Mouse (Mus musculus) heart, embryonic 12.5 days (tissue): ENCODE measurements around the gene Rcor3. TPM values are rescaled to one million over a fixed set of nuclear protein-coding genes. Genes with fewer than 3 reads are reported as not detected.
A peak's percentile ranks its signal among the peaks of the same experiment; 100 is the strongest.

ENCODE experiments used
- ATAC-seq: fragments of 200-750 bp; cut with Nextera tagmentation; 2 replicates; pipeline ENCODE4 v1.8.0; 2017; ENCODE audit warnings: moderate TSS enrichment, moderate library complexity; ENCODE audit not compliant: insufficient number of reproducible peaks, low FRiP score
- H3K27ac ChIP-seq: fragments of 300-500 bp; sonication (generic); 2 replicates; pipeline ENCODE4 v1.5.1; 2016; ENCODE audit warnings: mild to moderate bottlenecking, moderate library complexity; ENCODE audit not compliant: poor library complexity, severe bottlenecking
- H3K27me3 ChIP-seq: fragments of 300-500 bp; sonication (generic); replicated peaks from 2 replicates; pipeline ENCODE4 v1.6.1; 2016; ENCODE audit warnings: mild to moderate bottlenecking, moderate library complexity
- H3K36me3 ChIP-seq: fragments of 300-500 bp; sonication (generic); 2 replicates; pipeline ENCODE4 v1.6.1; 2016; ENCODE audit warnings: mild to moderate bottlenecking, moderate library complexity
- H3K4me1 ChIP-seq: fragments of 300-500 bp; sonication (generic); replicated peaks from 2 replicates; pipeline ENCODE4 v1.6.1; 2016; ENCODE audit warnings: mild to moderate bottlenecking
- H3K4me2 ChIP-seq: fragments of 300-500 bp; sonication (generic); 2 replicates; pipeline ENCODE4 v1.6.1; 2016; ENCODE audit warnings: mild to moderate bottlenecking, moderate library complexity
- H3K4me3 ChIP-seq: fragments of 300-500 bp; sonication (generic); 2 replicates; pipeline ENCODE4 v1.5.1; 2016; ENCODE audit warnings: mild to moderate bottlenecking
- H3K9ac ChIP-seq: fragments of 300-500 bp; sonication (generic); 2 replicates; pipeline ENCODE4 v1.6.1; 2016; ENCODE audit warnings: mild to moderate bottlenecking, moderate library complexity
- H3K9me3 ChIP-seq: fragments of 300-500 bp; sonication (generic); replicated peaks from 2 replicates; pipeline ENCODE4 v1.6.1; 2016; ENCODE audit warnings: mild to moderate bottlenecking, moderate library complexity
- WGBS: fragments of 180-500 bp; shearing (Covaris S2); methylation state at CpG from one replicate; pipeline ENCODE4 v1.1.7; 2016; 5-methylcytosine and 5-hydroxymethylcytosine counted together
- polyA plus RNA-seq: library from polyadenylated mRNA; unstranded; fragments of >200 nt; fragmentation: Nextera tagmentation; extraction: Ambion mirVana; gene quantifications from 2 replicates; pipeline ENCODE4 v1.2.1, GENCODE M21; 2016

Rcor3 gene
- polyA plus RNA-seq, 1 experiment from 2014 or later = 31.3 TPM

- H3K9ac ChIP-seq = no peak overlapping the region
- H3K4me3 ChIP-seq = no peak overlapping the region
- H3K4me2 ChIP-seq = no peak overlapping the region
- WGBS = 54% methylated on average over 13 of the region's 13 CpGs
- peaks cover 10% of the 10 kb centered on the region for H3K36me3 ChIP-seq
- H3K27me3 ChIP-seq = peaks cover 7% of the 10 kb centered on the region; the same call in 1 of the 2 replicates
- no peak for ATAC-seq
- no peak overlapping the region for H3K27ac ChIP-seq
- peaks cover 16% of the 10 kb centered on the region for H3K4me1 ChIP-seq
- no peaks in the 10 kb centered on the region for H3K9me3 ChIP-seq
Measured at GRCm38 (mm10) chr1:192094451-192095170, 43.3 kb downstream of the Rcor3 start.

GRCm38 (mm10) chr1:192092879-192093660 is 44.8 kb downstream of the Rcor3 start:
- Histone ChIP-seq H3K27ac (no peak overlapping the region), H3K36me3 (peaks cover 4% of the 10 kb centered on the region; the same call in 1 of the 2 replicates), H3K9me3 (no peaks in the 10 kb centered on the region), H3K4me3 (peak overlapping the region; percentile 69), H3K4me1 (peaks cover 28% of the 10 kb centered on the region), H3K27me3 (peaks cover 12% of the 10 kb centered on the region; the same call in 1 of the 2 replicates), H3K9ac (no peak overlapping the region), H3K4me2 (peak overlapping the region; percentile 87)
- peak; percentile 83 for ATAC-seq
- WGBS = 28% methylated on average over 16 of the region's 16 CpGs

- Histone ChIP-seq H3K4me1 (peaks cover 32% of the 10 kb centered on the region), H3K9ac (peak within 1 kb of the TSS; percentile 82), H3K36me3 (no peaks in the 10 kb centered on the region), H3K9me3 (no peaks in the 10 kb centered on the region), H3K27me3 (peaks cover 15% of the 10 kb centered on the region; the same call in 1 of the 2 replicates), H3K4me2 (peak within 1 kb of the TSS; percentile 87), H3K4me3 (peak within 1 kb of the TSS; percentile 69), H3K27ac (peak within 1 kb of the TSS; percentile 64)
- ATAC-seq = peak; percentile 99
- WGBS = 1% methylated on average over 63 of the region's 63 CpGs
Measured at GRCm38 (mm10) chr1:192091806-192092772, 45.8 kb downstream of the Rcor3 start, which contains the start of gene Traf5. Gene Traf5, minus strand, starts transcription at chr1:192092559.

GRCm38 (mm10) chr1:192090689-192091567 is 46.9 kb downstream of the Rcor3 start:
- WGBS = 68% methylated on average over 11 of the region's 11 CpGs
- Histone ChIP-seq H3K9me3 (no peaks in the 10 kb centered on the region), H3K27ac (no peak overlapping the region), H3K36me3 (no peaks in the 10 kb centered on the region), H3K9ac (peak overlapping the region; percentile 48; the same call in 1 of the 2 replicates), H3K27me3 (peaks cover 15% of the 10 kb centered on the region; the same call in 1 of the 2 replicates), H3K4me1 (peaks cover 40% of the 10 kb centered on the region), H3K4me3 (peak overlapping the region; percentile 69), H3K4me2 (peak overlapping the region; percentile 87)
- no peak for ATAC-seq

DNA sequence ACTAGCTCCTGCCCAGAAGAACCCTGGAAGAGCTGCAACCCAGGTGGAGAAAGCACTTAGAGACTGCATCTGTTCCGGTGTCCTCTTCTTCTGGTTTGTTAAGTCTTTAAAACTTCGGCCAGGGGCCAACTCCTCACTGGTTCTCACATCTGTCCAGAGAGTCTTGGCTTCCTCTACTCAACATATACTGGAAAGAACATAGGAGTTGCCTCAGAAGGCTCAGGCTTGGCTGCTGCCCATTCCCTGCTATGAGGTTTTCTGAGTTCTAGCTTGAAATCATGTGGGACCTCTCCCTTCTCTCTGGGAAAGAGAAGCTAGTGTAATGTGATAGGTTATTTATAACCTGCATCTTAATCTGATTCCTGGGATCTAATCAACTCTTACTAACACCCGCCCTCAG is 47.6 kb downstream of the Rcor3 start:
- H3K4me2 ChIP-seq = peak overlapping the region; percentile 87
- H3K9me3 ChIP-seq = no peaks in the 10 kb centered on the region
- 86% methylated on average over 3 of the region's 3 CpGs for WGBS
- no peak for ATAC-seq
- H3K9ac ChIP-seq = no peak overlapping the region
- H3K27ac ChIP-seq = no peak overlapping the region
- H3K36me3 ChIP-seq = no peaks in the 10 kb centered on the region
- H3K4me1 ChIP-seq = peaks cover 40% of the 10 kb centered on the region
- peaks cover 15% of the 10 kb centered on the region; the same call in 1 of the 2 replicates for H3K27me3 ChIP-seq
- no peak overlapping the region for H3K4me3 ChIP-seq

- no peak overlapping the region for H3K4me2 ChIP-seq
- ATAC-seq = no peak
- WGBS = 59% methylated on average over 9 of the region's 9 CpGs
- no peak overlapping the region for H3K27ac ChIP-seq
- H3K4me1 ChIP-seq = peaks cover 40% of the 10 kb centered on the region
- H3K9ac ChIP-seq = peak overlapping the region; percentile 27; the same call in 1 of the 2 replicates
- H3K4me3 ChIP-seq = no peak overlapping the region
- H3K9me3 ChIP-seq = no peaks in the 10 kb centered on the region
- H3K27me3 ChIP-seq = peaks cover 15% of the 10 kb centered on the region; the same call in 1 of the 2 replicates
- H3K36me3 ChIP-seq = no peaks in the 10 kb centered on the region
Measured at GRCm38 (mm10) chr1:192089208-192090166, 48.4 kb downstream of the Rcor3 start.

- no peak overlapping the region for H3K9ac ChIP-seq
- H3K4me1 ChIP-seq = peaks cover 40% of the 10 kb centered on the region
- H3K4me3 ChIP-seq = no peak overlapping the region
- H3K36me3 ChIP-seq = no peaks in the 10 kb centered on the region
- H3K27me3 ChIP-seq = peaks cover 15% of the 10 kb centered on the region; the same call in 1 of the 2 replicates
- H3K9me3 ChIP-seq = no peaks in the 10 kb centered on the region
- WGBS = 79% methylated on average over 4 of the region's 4 CpGs
- no peak for ATAC-seq
- H3K27ac ChIP-seq = no peak overlapping the region
- no peak overlapping the region for H3K4me2 ChIP-seq
Measured at GRCm38 (mm10) chr1:192088011-192088410, 49.9 kb downstream of the Rcor3 start.

DNA sequence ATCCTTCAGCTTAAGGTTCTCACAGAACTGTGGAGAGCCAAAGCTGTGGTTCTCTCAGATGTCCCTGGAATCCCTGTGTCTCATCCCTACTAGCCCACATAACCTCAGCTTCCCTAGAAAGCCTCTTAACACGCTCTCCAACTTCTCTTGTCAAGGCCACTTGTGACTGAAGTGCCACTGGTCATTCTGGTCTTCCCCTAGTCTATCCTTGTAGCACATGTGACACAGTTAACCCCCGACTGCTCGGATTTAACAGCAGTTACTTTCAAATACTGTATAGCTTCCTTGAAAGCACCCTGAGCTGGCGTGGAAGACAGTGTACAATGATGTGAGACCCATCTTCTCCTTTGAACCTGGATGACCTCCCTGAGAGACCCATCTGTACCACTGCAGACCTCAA is 50.8 kb downstream of the Rcor3 start:
- peaks cover 5% of the 10 kb centered on the region for H3K36me3 ChIP-seq
- no peak overlapping the region for H3K9ac ChIP-seq
- H3K27ac ChIP-seq = no peak overlapping the region
- ATAC-seq = no peak
- H3K4me3 ChIP-seq = no peak overlapping the region
- peaks cover 5% of the 10 kb centered on the region; the same call in 1 of the 2 replicates for H3K9me3 ChIP-seq
- peaks cover 15% of the 10 kb centered on the region; the same call in 1 of the 2 replicates for H3K27me3 ChIP-seq
- H3K4me1 ChIP-seq = peaks cover 40% of the 10 kb centered on the region
- WGBS = 52% methylated on average over 4 of the region's 4 CpGs
- H3K4me2 ChIP-seq = no peak overlapping the region
